Mouse (Mus musculus): ENCODE data around the gene Zfp362.

Zfp362 gene

GRCm38 (mm10) chr4:128760029-128760428 lies 45.8 kb downstream of the Zfp362 start:
- no peak for DNase-seq (ENCODE audit: low spot score in 2 of 2)

- no peak for DNase-seq (ENCODE audit: low spot score in 2 of 2)
Measured at GRCm38 (mm10) chr4:128759214-128759613, 46.6 kb downstream of the Zfp362 start.

GRCm38 (mm10) chr4:128755900-128756299 lies 49.9 kb downstream of the Zfp362 start:
- DNase-seq (ENCODE audit: low spot score in 2 of 2), result no peak

GRCm38 (mm10) chr4:128755064-128755463 lies 50.8 kb downstream of the Zfp362 start, which contains the start of gene A3galt2:
TSS of gene A3galt2 (plus strand) at chr4:128755364.
- DNase-seq (ENCODE audit: low spot score in 2 of 2), result no peak

- no peak for DNase-seq (ENCODE audit: low spot score in 2 of 2)
Measured at GRCm38 (mm10) chr4:128753571-128753970, 52.3 kb downstream of the Zfp362 start.

GRCm38 (mm10) chr4:128752031-128752757 lies 53.7 kb downstream of the Zfp362 start:
- no peak for DNase-seq (ENCODE audit: low spot score in 2 of 2)

GRCm38 (mm10) chr4:128751006-128751405 lies 54.8 kb downstream of the Zfp362 start:
- no peak for DNase-seq (ENCODE audit: low spot score in 2 of 2)

- no peak for DNase-seq (ENCODE audit: low spot score in 2 of 2)
Measured at GRCm38 (mm10) chr4:128748309-128748708, 57.5 kb downstream of the Zfp362 start.

- no peak for DNase-seq (ENCODE audit: low spot score in 2 of 2)
Measured at GRCm38 (mm10) chr4:128747614-128748270, 58.1 kb downstream of the Zfp362 start.

GRCm38 (mm10) chr4:128745160-128745559 lies 60.7 kb downstream of the Zfp362 start:
- no peak for DNase-seq (ENCODE audit: low spot score in 2 of 2)

- no peak for DNase-seq (ENCODE audit: low spot score in 2 of 2)
Measured at GRCm38 (mm10) chr4:128743031-128743626, 62.7 kb downstream of the Zfp362 start.

- DNase-seq (ENCODE audit: low spot score in 2 of 2), result no peak
Measured at GRCm38 (mm10) chr4:128742379-128742970, 63.4 kb downstream of the Zfp362 start.

GRCm38 (mm10) chr4:128741906-128742305 lies 63.9 kb downstream of the Zfp362 start:
- no peak for DNase-seq (ENCODE audit: low spot score in 2 of 2)

GRCm38 (mm10) chr4:128740878-128741277 lies 65.0 kb downstream of the Zfp362 start:
- DNase-seq (ENCODE audit: low spot score in 2 of 2), result no peak

- no peak for DNase-seq (ENCODE audit: low spot score in 2 of 2)
Measured at GRCm38 (mm10) chr4:128737825-128738610, 67.8 kb downstream of the Zfp362 start.

- DNase-seq (ENCODE audit: low spot score in 2 of 2), result no peak
Measured at GRCm38 (mm10) chr4:128737137-128737589, 68.7 kb downstream of the Zfp362 start.

- DNase-seq (ENCODE audit: low spot score in 2 of 2), result no peak
Measured at GRCm38 (mm10) chr4:128734721-128735671, 70.8 kb downstream of the Zfp362 start.

- peak in 1 of 2 experiments; percentile 66 for DNase-seq (ENCODE audit: low spot score in 2 of 2)
Measured at GRCm38 (mm10) chr4:128734217-128734616, 71.6 kb downstream of the Zfp362 start.

- DNase-seq (ENCODE audit: low spot score in 2 of 2), result no peak
Measured at GRCm38 (mm10) chr4:128733496-128733895, 72.3 kb downstream of the Zfp362 start.

- no peak for DNase-seq (ENCODE audit: low spot score in 2 of 2)
Measured at GRCm38 (mm10) chr4:128732794-128733193, 73.1 kb downstream of the Zfp362 start.
